Mouse (Mus musculus) thymus, postnatal 14 days (tissue): ENCODE measurements around the gene Smarcc2.
"Not testable (repeated sequence)": the region's sequence is repeated elsewhere in the genome, so short reads cannot be mapped to it uniquely, and the experiment has no call there.

Experiments
- DNase-seq: peaks from one replicate; pipeline ENCODE4 v3.0.0; 2021

Smarcc2 gene

DNA sequence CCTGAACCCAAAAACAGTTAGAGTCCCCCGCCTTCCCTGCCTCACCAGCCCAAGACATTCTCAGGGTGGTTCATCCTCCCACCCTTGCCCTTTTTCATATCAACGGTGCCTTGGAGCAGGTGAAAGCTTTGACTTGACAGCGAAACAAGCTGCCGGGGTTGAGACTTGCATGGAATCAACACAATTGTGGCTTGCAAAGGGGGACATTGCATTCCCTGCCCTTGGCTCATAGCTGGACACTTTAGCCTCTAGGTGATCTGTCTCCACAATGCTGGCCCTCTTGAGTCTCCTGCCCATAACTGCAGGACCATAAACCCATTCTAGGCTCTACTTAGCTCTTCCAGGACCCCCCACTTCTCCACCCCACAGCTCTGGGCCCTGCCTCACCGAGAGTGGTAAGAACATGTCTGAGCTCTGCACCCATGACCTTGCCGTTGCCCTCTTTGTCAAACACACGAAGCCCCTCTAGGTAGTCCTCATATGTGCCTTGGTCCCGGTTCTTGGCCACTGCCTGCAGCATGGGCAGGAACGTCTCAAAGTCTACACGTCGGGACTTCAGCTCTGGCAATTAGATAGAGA, 35.7 kb downstream of the Smarcc2 start:
- DNase-seq: no peak

DNA sequence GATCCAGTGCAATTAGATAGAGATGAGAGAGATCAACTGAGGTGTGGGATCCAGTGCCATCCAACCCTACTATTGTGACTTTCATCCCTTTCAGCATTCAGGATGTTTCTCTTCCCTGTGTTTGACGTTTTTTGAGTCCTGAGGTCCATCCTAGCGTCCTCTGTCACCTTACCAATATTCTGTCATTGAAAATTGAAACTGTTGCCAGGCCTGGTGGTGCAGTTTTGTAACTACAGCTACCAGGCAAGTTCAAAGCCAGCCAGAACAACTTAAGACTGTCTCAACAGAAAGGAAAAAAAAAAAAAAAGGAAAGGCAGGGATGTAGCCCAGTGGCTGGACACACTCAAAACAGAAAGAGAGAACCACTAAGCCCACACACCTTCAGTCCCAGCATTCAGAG, 36.2 kb downstream of the Smarcc2 start:
- DNase-seq: no peak

DNA sequence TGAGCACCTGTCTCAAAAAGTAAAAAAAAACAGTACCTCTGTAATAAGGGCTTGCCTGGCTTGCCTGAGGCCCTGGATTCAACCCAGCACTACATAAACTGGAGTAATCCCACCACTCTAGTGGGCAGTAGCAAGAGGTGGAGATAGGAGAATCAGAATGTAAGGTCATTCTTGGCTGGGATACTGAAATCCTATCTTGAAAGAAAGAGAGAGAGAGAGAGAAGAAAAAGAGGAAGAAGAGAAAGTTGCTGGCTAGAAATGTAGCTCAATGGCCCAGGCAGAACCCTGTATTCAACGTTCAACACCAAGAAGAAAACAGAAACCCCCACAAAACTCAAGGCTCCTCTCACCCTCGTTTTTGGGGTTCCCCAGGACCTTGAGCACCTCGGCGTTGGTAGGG, 36.9 kb downstream of the Smarcc2 start:
- DNase-seq: no peak

DNA sequence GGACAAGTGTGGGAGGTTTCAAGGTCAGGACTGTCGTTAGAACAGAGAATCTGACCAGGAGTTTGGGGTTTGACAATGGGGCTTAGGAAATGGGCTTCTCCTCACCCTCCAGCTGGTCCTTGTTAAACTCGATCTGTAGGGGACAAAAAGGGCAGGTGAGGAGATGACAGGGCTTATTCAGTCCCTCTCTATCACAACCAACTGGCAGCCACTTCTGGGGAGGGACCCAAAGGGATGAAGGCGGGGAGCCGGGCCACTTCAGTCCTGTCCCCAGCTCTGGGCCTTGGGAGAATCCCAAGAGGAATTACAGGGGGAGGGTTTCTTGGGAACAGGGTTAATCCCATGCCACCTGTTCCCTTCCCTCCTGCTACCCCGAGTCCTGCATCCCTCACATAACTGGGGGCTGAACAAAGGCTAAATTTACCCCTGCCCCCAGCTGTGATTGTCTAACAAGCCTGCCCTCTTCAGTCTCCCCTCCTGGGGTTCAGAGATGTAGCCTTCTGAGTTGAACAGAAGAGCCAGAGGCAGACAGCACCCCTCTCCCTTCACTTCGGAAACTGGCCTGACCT, 37.5 kb downstream of the Smarcc2 start:
- no peak for DNase-seq

DNA sequence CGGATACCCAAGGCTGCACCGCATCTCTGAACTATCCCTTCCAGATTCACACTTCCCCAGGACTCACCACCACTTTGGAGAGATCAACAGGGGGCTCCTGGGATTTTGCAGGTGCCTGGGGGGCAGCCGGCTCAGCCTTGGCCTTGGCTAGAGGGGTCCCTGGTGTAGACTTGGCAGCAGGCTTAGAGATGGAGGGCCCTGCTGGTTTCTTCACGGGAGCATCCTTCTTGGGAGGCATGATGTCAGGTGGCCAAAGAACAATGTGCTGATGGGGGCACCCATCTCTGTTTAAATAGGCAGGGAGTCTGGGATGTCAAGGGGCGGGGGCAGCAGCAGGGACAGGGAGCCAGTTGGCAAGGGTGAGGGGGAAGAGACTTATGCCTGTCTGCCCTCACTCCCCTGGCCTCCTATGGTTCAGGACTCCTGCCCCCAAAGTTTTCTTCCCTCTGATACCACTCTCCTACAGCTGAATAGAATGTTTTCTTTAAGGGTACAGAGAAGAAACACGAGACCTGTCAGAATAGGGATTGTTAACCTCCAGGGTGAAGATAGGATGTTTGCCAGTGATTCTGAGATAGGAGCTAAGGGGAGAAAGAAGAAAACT, 38.2 kb downstream of the Smarcc2 start:
- no peak for DNase-seq

DNA sequence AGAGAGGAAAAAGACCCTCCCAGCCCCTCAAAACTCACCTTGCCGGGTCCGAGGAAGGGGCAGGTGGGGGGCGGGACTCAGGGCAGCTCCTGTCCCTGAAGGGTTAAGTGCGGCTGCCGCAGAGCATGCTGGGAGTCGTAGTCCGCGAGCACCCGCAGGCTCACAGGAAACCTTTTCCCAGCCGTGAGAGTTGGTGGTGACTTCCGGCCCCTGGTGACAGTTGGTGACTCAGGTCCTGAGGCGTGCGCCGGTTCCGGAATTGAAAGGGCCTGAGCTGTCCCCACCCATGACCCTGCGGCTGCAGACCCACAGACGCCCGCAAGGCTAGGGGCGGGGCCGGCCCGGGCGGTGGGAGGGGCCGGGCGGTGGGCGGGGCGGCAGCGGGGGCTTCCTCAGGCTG, 39.5 kb downstream of the Smarcc2 start, which contains the start of gene Myl6b:
Gene Myl6b (minus strand): TSS at position 96 of the 400 bp plus-strand sequence.
- DNase-seq: peak; percentile 96

DNA sequence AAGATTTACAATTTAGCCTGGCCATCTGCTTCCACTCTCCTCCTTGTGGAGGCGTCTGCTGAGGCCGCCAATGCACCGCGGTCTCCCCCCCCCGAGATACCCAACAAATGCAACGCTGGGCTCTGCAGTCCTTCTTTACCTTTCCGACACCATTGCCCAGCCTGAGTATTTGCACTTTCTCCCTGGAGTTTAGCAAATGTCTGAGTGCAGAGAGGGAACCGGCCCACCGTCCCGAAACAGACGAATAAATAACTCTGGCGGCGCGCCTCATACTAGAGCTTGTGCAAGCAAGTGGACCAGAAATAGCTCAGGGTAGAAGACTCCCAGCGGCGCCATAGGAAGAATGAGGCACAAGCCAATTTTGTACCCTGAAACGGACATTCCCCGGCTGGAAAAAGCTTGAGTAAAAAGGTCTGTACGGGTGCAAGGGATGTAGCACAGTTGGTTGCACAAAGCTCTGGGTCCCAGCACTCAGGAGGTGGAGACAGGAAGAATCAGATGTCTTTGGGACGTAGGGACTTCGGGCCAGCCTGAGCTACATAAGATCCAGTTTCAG, 40.1 kb downstream of the Smarcc2 start:
- DNase-seq: peak; percentile 55

DNA sequence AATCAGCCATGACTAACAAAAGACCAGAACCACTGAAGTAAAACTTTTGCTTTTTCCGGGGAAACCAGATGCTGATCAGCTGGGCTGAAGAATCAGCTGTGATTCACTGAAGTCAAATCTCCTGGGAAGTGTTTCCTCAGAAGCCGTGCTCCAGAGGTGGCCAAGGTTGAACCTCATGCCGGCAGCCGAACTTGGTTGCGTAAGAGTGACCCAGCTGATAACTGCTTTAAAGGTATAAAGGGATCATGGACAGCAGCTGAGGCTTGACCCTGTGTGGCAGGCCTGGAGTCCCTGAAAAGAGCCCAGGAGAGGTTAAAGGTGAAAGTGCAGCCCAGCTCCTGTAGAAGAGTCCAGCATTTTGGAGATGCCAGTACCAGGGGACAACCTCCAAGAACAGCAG, 43.3 kb downstream of the Smarcc2 start:
- no peak for DNase-seq

DNA sequence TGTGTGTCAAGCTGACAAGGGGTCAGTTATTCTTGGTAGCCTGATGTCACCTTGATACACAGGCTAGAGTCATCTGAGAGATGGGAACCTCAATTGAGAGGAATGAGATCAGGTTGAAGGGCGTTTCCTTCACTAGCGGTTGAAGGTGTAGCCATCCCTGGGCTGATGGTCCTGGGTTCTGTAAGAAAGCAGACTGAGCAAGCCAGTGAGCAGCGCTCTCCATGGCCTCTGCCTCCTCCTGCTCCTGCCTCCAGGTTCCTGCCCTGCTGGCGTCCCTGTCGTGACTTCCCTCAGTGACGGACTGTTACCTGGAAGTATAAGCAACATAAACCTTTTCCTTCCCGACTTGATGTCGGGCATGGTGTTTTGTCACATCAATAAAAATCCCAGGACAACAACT, 44.5 kb downstream of the Smarcc2 start:
- no peak for DNase-seq

DNA sequence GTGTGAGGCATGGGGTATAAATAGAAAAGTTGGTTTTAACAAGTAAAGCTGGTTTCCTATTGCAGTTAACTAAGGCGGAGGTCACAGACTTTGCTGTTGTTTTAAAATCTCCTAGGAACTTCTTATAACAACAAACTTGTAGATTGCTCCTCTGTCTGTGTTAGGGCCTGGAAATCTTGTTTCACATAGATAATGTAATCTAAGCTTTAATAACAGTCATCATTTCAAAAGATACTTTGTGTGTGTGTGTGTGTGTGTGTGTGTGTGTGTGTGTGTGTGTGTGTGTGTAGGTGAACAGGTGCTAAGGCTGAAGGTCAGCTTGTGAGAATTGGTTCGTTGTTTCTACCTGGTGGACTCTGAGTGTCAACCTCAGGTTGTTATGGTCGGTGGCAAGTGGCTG, 45.0 kb downstream of the Smarcc2 start:
- DNase-seq: no peak

DNA sequence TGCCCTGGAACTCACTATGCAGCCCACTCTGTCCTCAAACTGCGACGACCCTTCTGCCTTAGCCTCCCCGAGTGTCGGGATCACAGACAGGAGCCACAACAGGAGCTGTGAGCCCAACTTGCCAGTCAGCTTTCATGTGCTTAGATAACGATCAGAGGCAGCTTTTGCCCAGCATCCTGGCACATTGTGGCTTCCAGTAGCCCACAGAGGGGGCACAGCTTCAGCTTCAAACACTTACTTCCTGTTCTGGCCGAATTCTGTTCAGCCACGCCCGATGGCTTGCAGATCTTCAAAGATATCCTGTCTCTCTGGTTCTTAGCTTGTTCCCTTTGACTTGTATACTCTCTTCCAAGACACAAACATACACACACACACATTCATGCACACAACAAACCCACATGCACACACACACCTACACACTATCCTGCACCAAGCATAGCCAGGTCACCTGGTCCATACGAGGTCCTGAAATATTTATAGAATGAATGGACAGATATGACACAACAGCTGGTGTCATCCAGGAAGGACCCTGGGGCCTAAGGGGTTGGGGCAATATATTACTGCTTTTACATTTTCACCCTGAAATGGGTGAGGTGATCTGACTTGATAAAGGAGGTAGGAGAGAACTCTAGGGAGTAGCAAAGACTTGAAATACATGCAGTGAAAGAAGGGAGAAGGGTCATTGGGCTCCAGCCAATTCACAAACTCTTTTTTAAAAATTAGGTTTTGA, 45.8 kb downstream of the Smarcc2 start:
- peak; percentile 51 for DNase-seq

DNA sequence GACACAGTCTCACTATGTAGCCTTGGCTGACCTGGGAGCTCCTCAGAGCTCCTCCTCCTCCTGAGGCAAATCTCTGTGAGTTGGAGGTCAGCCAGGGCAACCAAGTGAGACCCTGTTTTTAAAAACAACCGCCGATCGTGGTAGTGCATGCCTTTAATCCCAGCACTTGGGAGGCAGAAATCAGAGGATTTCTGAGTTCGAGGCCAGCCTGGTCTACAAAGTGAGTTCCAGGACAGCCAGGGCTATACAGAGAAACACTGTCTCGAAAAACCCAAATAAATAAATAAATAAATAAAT, 46.3 kb downstream of the Smarcc2 start:
- DNase-seq: not testable (repeated sequence)

DNA sequence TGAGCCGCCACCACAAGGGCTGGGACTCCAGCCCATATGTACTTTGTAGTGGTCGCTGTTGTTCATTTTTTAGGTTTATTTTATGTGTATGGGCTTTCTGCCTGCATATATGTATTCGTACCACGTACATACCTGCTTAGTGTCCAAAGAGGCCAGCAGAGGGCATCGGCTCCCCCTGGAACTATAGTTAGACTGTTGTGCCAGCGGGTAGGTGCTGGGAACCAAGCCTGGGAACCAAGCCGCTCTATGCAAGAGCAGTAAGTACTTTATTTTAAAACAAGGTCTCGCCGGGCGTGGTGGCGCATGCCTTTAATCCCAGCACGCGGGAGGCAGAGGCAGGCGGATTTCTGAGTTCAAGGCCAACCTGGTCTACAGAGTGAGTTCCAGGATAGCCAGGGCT, 46.9 kb downstream of the Smarcc2 start:
- DNase-seq: no peak

DNA sequence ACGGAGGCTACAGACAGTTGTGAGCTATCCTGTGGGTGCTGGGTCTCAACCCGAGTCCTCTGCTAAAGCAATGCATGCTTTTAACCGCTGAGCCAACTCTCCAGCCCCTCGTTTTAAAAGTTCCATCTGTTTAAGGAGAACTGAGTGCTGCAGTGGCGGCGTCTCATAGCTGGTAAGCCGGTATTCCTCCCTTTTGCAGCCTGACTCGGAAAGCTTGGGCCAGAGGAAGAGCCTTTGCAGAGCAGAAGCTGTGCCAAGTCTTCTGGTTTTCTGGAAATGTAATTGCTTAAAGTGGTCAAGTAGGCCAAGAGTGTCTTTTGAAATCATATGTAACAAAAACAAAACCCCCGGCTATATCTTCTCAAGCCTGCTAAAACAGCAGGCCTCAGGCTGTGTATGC, 49.2 kb downstream of the Smarcc2 start:
- no peak for DNase-seq

DNA sequence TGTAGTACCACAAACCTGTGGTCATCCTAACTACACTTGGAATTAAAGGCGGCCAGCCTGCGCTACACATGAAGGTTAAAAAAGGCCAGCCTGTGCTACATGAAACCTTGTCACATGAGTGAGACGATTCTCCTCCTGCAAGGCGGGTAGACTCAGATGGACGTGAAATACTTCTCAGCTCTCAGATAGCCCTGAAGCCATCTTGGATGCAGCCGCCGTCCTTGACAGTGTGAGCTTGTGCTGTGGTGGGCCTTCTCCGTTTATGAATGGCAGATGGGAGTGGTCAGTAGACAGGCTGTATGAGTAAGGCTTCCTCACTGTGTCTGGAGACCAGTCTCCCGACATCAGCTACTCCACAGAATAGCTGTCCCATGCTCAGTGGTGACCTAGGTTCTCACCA, 50.2 kb downstream of the Smarcc2 start:
- DNase-seq: no peak

DNA sequence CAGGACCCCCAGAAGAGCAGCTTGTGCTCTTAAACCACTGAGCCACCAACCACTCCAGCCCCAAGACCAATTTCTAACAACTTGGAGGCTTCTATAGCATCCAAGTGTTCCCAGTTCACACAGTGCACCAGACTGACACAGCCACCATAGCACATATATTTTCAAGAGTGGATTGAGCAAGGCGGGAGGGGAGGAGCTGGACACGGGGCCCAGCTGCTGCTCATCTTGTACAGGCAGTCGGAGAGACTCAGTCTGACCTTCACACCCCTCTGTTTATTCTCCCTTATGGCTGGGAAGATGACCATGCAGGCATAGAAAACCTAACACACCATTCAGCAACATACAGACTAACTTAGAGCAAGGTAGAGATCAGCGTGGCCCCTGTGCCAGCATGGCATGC, 50.8 kb downstream of the Smarcc2 start:
- DNase-seq: no peak

DNA sequence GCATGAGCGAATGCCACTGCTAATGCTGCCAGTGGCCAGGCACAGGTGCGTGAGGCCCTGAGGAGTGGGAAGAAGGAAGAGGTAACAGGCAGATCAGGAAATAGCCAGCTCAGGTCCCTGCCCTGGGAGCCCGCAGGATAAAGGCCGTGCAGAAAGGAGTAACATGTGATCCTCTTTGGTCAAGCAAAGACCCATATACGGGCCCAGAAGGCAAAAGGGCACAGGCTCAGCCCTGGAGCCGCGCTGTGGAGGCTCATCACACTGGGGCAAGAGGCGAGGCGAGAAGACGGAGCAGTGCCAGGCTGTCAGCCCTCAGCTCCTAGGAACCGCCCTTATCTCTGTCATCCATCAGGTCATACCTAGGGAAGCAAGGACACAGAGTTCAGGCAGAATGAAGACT, 51.3 kb downstream of the Smarcc2 start:
- DNase-seq: no peak

DNA sequence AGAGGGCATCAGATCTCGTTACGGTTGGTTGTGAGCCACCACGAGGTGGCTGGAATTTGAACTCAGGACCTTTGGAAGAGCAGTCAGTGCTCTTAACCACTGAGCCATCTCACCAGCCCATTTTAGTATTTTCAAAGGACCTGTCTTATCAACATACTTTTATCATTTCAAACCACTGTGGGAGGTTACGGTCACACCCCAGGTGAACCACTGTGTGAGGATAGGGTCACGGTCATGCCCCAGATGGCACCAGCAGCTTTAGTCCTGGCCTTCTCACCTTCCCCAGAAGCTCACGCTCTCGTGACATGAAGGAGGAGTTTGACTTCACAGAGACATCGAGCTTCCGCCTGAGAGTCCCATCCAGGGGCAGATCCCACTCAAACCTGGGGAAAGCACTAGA, 52.1 kb downstream of the Smarcc2 start:
- DNase-seq: no peak

DNA sequence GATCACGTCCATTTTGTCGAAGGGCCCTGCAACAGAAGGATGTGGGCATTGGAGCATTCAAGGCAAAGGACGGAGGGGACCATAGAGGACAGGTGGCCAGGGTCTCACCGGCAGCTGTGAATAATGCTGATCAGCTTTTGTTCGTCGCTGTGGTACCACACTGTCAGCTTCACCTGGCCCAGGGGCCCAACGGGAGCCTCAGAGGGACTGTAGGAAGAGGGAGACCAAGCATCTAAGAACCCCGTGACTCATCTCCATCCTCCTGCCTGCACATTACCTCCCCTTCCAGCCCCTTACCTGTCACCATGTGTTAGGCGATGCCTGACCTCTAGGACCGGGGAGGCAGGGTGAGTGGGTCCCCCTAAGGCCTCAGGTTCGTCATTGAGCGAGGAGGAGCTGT, 52.7 kb downstream of the Smarcc2 start:
- no peak for DNase-seq

DNA sequence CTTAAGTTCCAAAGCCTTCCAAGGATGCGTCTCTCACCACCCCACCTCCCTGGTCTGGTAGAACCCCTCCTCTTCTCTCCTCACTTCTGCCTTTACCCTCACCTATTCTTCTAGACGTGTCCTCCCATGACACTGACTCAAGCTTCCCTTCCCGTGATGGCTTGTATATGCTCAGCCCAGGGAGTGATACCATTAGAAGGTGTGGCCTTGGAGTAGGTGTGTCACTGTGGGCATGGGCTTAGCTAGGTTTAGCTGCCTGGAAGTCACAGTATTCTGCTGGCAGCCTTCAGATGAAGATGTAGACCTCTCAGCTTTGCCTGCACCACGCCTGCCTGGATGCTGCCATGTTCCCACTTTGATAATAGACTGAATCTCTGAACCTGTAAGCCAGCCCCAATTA, 56.0 kb downstream of the Smarcc2 start:
- DNase-seq: no peak

DNA sequence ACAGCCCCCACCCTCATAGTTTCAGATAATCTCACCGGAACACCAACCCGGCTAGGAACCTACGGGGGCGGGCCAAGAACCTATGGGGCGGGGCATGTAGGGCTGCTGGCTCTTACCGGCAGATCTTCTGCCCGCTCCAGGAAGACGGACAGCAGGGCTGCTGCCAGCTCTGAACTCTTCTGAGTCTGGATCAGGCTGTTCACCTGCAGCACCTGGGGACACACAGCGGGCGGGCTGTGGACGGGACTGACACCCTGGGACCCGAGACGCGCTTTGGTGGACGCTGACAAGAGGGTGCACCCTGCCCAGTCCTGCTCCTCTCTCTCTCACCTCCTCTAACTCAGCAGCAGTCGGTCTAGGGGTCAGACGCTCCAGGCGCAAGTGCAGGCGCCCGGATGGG, 57.0 kb downstream of the Smarcc2 start:
- no peak for DNase-seq

DNA sequence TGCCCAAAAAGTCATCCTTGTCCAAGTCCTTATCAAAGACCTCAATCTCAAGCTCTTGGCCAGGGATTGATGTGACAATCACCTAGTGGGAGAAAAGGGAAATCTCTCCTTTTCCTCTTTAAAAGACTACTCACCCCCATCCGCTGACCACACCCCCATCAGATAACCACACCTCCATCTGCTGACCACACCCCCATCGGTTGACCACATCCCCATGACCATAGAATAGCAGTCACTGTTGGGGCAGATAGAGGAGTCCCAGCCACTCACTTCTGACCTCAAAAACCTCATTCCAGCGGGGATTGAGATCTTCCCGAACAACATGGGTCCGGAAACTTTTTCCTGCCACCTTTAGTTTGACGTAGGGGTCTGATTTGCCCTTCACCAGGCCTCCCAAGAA, 57.6 kb downstream of the Smarcc2 start:
- DNase-seq: no peak

DNA sequence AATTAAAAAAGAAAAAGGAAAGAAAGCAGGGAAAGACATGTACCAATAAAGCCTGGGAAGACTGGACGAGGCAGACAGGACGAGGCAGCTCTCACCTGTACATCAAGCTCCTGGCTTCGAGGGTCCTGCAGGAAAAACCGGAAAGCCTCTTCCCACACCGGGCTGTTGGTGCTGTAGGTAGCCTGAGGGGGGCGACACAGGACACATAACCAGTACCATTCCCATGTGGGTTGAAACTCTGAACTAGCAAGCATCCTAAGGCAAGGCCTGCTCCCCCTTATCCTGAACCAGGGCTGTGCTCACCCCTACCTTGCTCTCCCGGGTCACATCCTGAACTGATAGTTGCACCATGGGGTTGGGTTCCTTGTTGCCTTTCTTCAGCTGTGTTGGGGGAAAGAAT, 59.8 kb downstream of the Smarcc2 start:
- peak; percentile 55 for DNase-seq

DNA sequence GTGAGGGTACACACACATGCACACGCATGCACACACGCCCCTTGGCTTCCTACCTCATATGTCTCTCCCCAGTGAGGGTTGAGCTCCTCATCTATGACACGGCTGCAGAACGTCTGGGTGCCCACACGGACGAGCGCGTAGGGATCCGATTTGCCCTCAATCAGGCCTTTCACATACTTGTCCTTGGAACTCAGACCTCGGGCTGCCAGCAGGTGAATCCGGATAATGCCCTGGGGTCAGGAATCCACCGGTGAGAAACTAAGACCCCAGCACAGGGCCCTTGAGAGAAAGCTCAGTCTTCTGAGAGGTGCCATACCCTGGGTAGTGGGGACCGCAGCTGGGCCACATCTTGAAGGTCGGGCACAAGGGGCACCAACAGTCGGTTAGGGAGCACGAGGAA, 61.5 kb downstream of the Smarcc2 start:
- no peak for DNase-seq
